10 mouse cellular contexts compared by ENCODE assay signal in genomic region chr9:55023902-55024583, GRCm38 (mm10). TPM values are rescaled to one million over a fixed set of nuclear protein-coding genes. Genes with fewer than 3 reads are reported as not detected.
DNase-seq lines count a peak whose midpoint lies in the region; ATAC-seq lines count a peak whose summit lies in the region.
"Had no signal": no experiment of that assay in that cellular context is flagged by ENCODE, and none has a peak within 500 bp of the region (broad histone marks: within the 10 kb centered on the region; RNA-seq: fewer than 3 reads in every experiment).

No protein-coding gene starts in this region.

- peaks cover 7% of the 10 kb centered on the region; the same call in 1 of the 2 replicates for H3K4me1 ChIP-seq in kidney, embryonic 14.5 days (ENCODE audit: control insufficient read depth, insufficient read depth, low read length)
- H3K4me1 ChIP-seq in hindbrain, embryonic 14.5 days (replicated peaks; ENCODE audit: control insufficient read depth, insufficient read depth, low read length) = no peaks in the 10 kb centered on the region; the same call in 1 of the 2 replicates
- H3K4me1 ChIP-seq in neural tube, embryonic 13.5 days (replicated peaks) = peaks cover 33% of the 10 kb centered on the region

- H3K4me3 ChIP-seq in kidney, embryonic 14.5 days (ENCODE audit: low read length) = no peak overlapping the region
- no peak overlapping the region for H3K4me3 ChIP-seq in hindbrain, embryonic 14.5 days (replicated peaks; ENCODE audit: low read length)
- 0 out of 2 replicates have a peak overlapping the region, but pooled peaks have one; percentile 6 for H3K4me3 ChIP-seq in neural tube, embryonic 13.5 days
- H3K4me3 ChIP-seq: embryonic facial prominence, embryonic 12.5 days; stomach, embryonic 15.5 days had no signal

- no peak for ATAC-seq in kidney, embryonic 14.5 days (ENCODE audit: low FRiP score, low TSS enrichment)
- ATAC-seq in hindbrain, embryonic 14.5 days (ENCODE audit: low FRiP score) = no peak
- ATAC-seq in neural tube, embryonic 13.5 days (ENCODE audit: low read depth) = no peak

- H3K27me3 ChIP-seq in kidney, embryonic 14.5 days (ENCODE audit: control insufficient read depth, insufficient read depth, low read length) = peaks cover 36% of the 10 kb centered on the region
- peaks cover 18% of the 10 kb centered on the region for H3K27me3 ChIP-seq in hindbrain, embryonic 14.5 days (ENCODE audit: control insufficient read depth, insufficient read depth, low read length)
- peaks cover 36% of the 10 kb centered on the region for H3K27me3 ChIP-seq in neural tube, embryonic 13.5 days

- H3K9ac ChIP-seq in kidney, embryonic 14.5 days (ENCODE audit: low read depth, low read length) = no peak overlapping the region
- H3K9ac ChIP-seq in hindbrain, embryonic 14.5 days = no peak overlapping the region
- no peak overlapping the region for H3K9ac ChIP-seq in neural tube, embryonic 13.5 days
- H3K9ac ChIP-seq: embryonic facial prominence, embryonic 12.5 days; stomach, embryonic 15.5 days had no signal

- H3K27ac ChIP-seq in kidney, embryonic 14.5 days (ENCODE audit: low read depth, low read length) = no peak overlapping the region
- H3K27ac ChIP-seq in hindbrain, embryonic 14.5 days = no peak overlapping the region
- H3K27ac ChIP-seq in neural tube, embryonic 13.5 days (replicated peaks) = no peak overlapping the region
- H3K27ac ChIP-seq: embryonic facial prominence, embryonic 12.5 days; stomach, embryonic 15.5 days had no signal

- no peaks in the 10 kb centered on the region for H3K9me3 ChIP-seq in kidney, embryonic 14.5 days (ENCODE audit: control insufficient read depth, low read length)
- H3K9me3 ChIP-seq in hindbrain, embryonic 14.5 days (ENCODE audit: control insufficient read depth, low read length) = no peaks in the 10 kb centered on the region
- H3K9me3 ChIP-seq in neural tube, embryonic 13.5 days = no peaks in the 10 kb centered on the region
- H3K9me3 ChIP-seq: embryonic facial prominence, embryonic 12.5 days; stomach, embryonic 15.5 days had no signal

- H3K36me3 ChIP-seq in kidney, embryonic 14.5 days (ENCODE audit: control insufficient read depth, insufficient read depth, low read length) = no peaks in the 10 kb centered on the region
- H3K36me3 ChIP-seq in hindbrain, embryonic 14.5 days (replicated peaks; ENCODE audit: control insufficient read depth, insufficient read depth) = peaks cover 4% of the 10 kb centered on the region; the same call in 1 of the 2 replicates
- H3K36me3 ChIP-seq in neural tube, embryonic 13.5 days = peaks cover 28% of the 10 kb centered on the region; the same call in 1 of the 2 replicates
- H3K36me3 ChIP-seq: embryonic facial prominence, embryonic 12.5 days; stomach, embryonic 15.5 days had no signal

- H3K4me2 ChIP-seq in kidney, embryonic 14.5 days (replicated peaks; ENCODE audit: low read depth, low read length) = no peak overlapping the region
- H3K4me2 ChIP-seq in hindbrain, embryonic 14.5 days (replicated peaks) = peak overlapping the region; percentile 66; the same call in 1 of the 2 replicates
- peak overlapping the region; percentile 62 for H3K4me2 ChIP-seq in neural tube, embryonic 13.5 days
- H3K4me2 ChIP-seq: embryonic facial prominence, embryonic 12.5 days; stomach, embryonic 15.5 days had no signal

- 42% methylated on average over 13 of the region's 13 CpGs for WGBS in kidney, embryonic 14.5 days
- 42% methylated on average over 13 of the region's 13 CpGs for WGBS in hindbrain, embryonic 14.5 days
- 45% methylated on average over 13 of the region's 13 CpGs for WGBS in neural tube, embryonic 13.5 days

- DNase-seq in kidney, adult 11 months = peak; percentile 48
- peak; percentile 73 for DNase-seq in c-Kit-positive CD71-negative TER-119-negative erythroid progenitor cells, embryonic 14.5 days (ENCODE audit: low read depth)
- DNase-seq in forelimb bud, embryonic 11.5 days (ENCODE audit: low read depth, low spot score) = peak; percentile 88
- peak; percentile 89 for DNase-seq in hindbrain, embryonic 14.5 days (ENCODE audit: low spot score)
- peak; percentile 65 to 70 for DNase-seq in left cerebral cortex, postnatal 25 days (ENCODE audit: low spot score in 2 of 2)
- peak; percentile 66 for DNase-seq in thymus, postnatal 0 days (ENCODE audit: low spot score)

- intact Hi-C loops in left cerebral cortex, postnatal 25 days (cut with DNase I) = loop anchor here (1.0 to 2.0 kb wide), 2 partner anchors 86 to 287 kb away; no protein-coding TSS in a partner anchor

RNA-seq across cellular contexts. Expression of gene Chrna3, which starts 2.3 kb away (rescaled TPM):
- 0.14 and 0.15 TPM in 2 replicates for polyA plus RNA-seq in kidney, embryonic 14.5 days (2014; fragmentation: Nextera tagmentation; extraction: Ambion mirVana)
- polyA plus RNA-seq in hindbrain, embryonic 14.5 days (2014; fragmentation: Nextera tagmentation; extraction: Ambion mirVana) = 21.2 and 23.4 TPM in 2 replicates
- under 1 TPM; 0.66 to 0.76 TPM for total RNA-seq in left cerebral cortex, postnatal 25 days (2021)
- 25.5 and 27.1 TPM in 2 replicates for polyA plus RNA-seq in neural tube, embryonic 13.5 days (2015; fragmentation: Nextera tagmentation; extraction: Ambion mirVana)
- 0.03 and 0.08 TPM in 2 replicates for polyA plus RNA-seq in thymus, postnatal 0 days (2015; fragmentation: Nextera tagmentation; extraction: Ambion mirVana)

RNA-seq across cellular contexts. Expression of gene Chrnb4, which starts 24.5 kb away (rescaled TPM):
- polyA plus RNA-seq in kidney, embryonic 14.5 days (2014; fragmentation: Nextera tagmentation; extraction: Ambion mirVana) = 0.77 and 1.6 TPM in 2 replicates
- 1.4 and 1.5 TPM in 2 replicates for polyA plus RNA-seq in hindbrain, embryonic 14.5 days (2014; fragmentation: Nextera tagmentation; extraction: Ambion mirVana)
- under 1 TPM in 1 of 2 experiments, not detected in 1; 0.11 TPM for total RNA-seq in left cerebral cortex, postnatal 25 days (2021)
- 1.6 and 1.8 TPM in 2 replicates for polyA plus RNA-seq in neural tube, embryonic 13.5 days (2015; fragmentation: Nextera tagmentation; extraction: Ambion mirVana)
- polyA plus RNA-seq in thymus, postnatal 0 days (2015; fragmentation: Nextera tagmentation; extraction: Ambion mirVana) = 0.07 and 0.09 TPM in 2 replicates

RNA-seq across cellular contexts. Expression of gene Chrna5, which starts 43.4 kb away (rescaled TPM):
- 0.17 and 0.72 TPM in 2 replicates for polyA plus RNA-seq in kidney, embryonic 14.5 days (2014; fragmentation: Nextera tagmentation; extraction: Ambion mirVana)
- 4.2 and 6.0 TPM in 2 replicates for polyA plus RNA-seq in hindbrain, embryonic 14.5 days (2014; fragmentation: Nextera tagmentation; extraction: Ambion mirVana)
- 1 to 10 TPM; 2.8 to 3.3 TPM for total RNA-seq in left cerebral cortex, postnatal 25 days (2021)
- polyA plus RNA-seq in neural tube, embryonic 13.5 days (2015; fragmentation: Nextera tagmentation; extraction: Ambion mirVana) = 5.2 and 5.8 TPM in 2 replicates
- 0.38 and 0.44 TPM in 2 replicates for polyA plus RNA-seq in thymus, postnatal 0 days (2015; fragmentation: Nextera tagmentation; extraction: Ambion mirVana)

Comparison
In these comparisons a context has a peak if more than half of its experiments do, and no peak if none do; other contexts are left out.
1. RNA of gene Chrna3, which starts 2.3 kb away (polyA plus RNA-seq): 25.5 to 27.1 TPM in neural tube, embryonic 13.5 days and 21.2 to 23.4 TPM in hindbrain, embryonic 14.5 days; 0.14 to 0.15 TPM in kidney, embryonic 14.5 days and 0.03 to 0.08 TPM in thymus, postnatal 0 days; every median in the first group is over 10 times any median in the second.
2. Peak in every context shown above with its lines, with median percentiles within 50 percentile points of each other: DNase-seq.